In genomic region chr15:5355332-5355731, GRCm38 (mm10) we compare ENCODE assay signal across 21 mouse cellular contexts.
DNase-seq lines count a peak whose midpoint lies in the region; ATAC-seq and TF ChIP-seq lines count a peak whose summit lies in the region.
"Had no signal": no experiment of that assay in that cellular context is flagged by ENCODE, and none has a peak within 500 bp of the region (broad histone marks: within the 10 kb centered on the region; RNA-seq: fewer than 3 reads in every experiment).

No protein-coding gene starts in this region.

- H3K4me1 ChIP-seq in heart, embryonic 12.5 days (replicated peaks) = no peaks in the 10 kb centered on the region
- H3K4me1 ChIP-seq in embryonic fibroblast, embryonic 13.5 days (ENCODE audit: control insufficient read depth, insufficient read depth, low read length) = 0 out of 2 replicates have a peak, but pooled peaks cover 2% of the 10 kb centered on the region
- H3K4me1 ChIP-seq in lung, adult 2 months (ENCODE audit: control insufficient read depth, insufficient read depth, low read length) = no peaks in the 10 kb centered on the region
- no peaks in the 10 kb centered on the region for H3K4me1 ChIP-seq in limb, embryonic 10.5 days
- H3K4me1 ChIP-seq: heart, embryonic 10.5 days; hindbrain, embryonic 12.5 days; hindbrain, embryonic 15.5 days had no signal

- H3K9ac ChIP-seq in heart, embryonic 12.5 days = no peak overlapping the region
- H3K9ac ChIP-seq: forebrain, postnatal 0 days; hindbrain, embryonic 12.5 days; hindbrain, embryonic 15.5 days had no signal

- ATAC-seq in heart, embryonic 12.5 days (ENCODE audit: insufficient number of reproducible peaks, low FRiP score) = no peak
- peak; percentile 43; the same call in 1 of the 2 replicates for ATAC-seq in monocyte, adult 5-6 weeks (replicated peaks; ENCODE audit: insufficient number of reproducible peaks, low FRiP score, low TSS enrichment, poor library complexity, severe bottlenecking)
- ATAC-seq: activated CD4-positive, CD25-positive, alpha-beta regulatory T cell, adult 4 months; forebrain, embryonic 14.5 days; forebrain, postnatal 0 days had no signal

- no peak overlapping the region for H3K4me2 ChIP-seq in heart, embryonic 12.5 days
- H3K4me2 ChIP-seq: hindbrain, embryonic 12.5 days; hindbrain, embryonic 15.5 days had no signal

- TF ChIP-seq CTCF in embryonic fibroblast, embryonic 13.5 days (IDR thresholded peaks at IDR 0.05; ENCODE audit: borderline replicate concordance, insufficient read depth, low read length) = no peak
- TF ChIP-seq CTCF in lung, adult 2 months (IDR thresholded peaks at IDR 0.05; ENCODE audit: insufficient read depth, low read length) = no peak

- no peak overlapping the region for H3K4me3 ChIP-seq in heart, embryonic 12.5 days
- no peak overlapping the region for H3K4me3 ChIP-seq in embryonic fibroblast, embryonic 13.5 days (ENCODE audit: insufficient read depth, low read length)
- no peak overlapping the region for H3K4me3 ChIP-seq in lung, adult 2 months (replicated peaks; ENCODE audit: extremely low read depth, low read depth, low read length)
- H3K4me3 ChIP-seq in limb, embryonic 10.5 days = no peak overlapping the region
- H3K4me3 ChIP-seq: gastrocnemius, adult 2 months; heart, adult 2 months; heart, embryonic 10.5 days; hindbrain, embryonic 12.5 days; hindbrain, embryonic 15.5 days had no signal

- no peaks in the 10 kb centered on the region for H3K36me3 ChIP-seq in heart, embryonic 12.5 days
- H3K36me3 ChIP-seq in limb, embryonic 10.5 days = no peaks in the 10 kb centered on the region
- H3K36me3 ChIP-seq: heart, embryonic 10.5 days; hindbrain, embryonic 12.5 days; hindbrain, embryonic 15.5 days had no signal

- TF ChIP-seq POLR2A in embryonic fibroblast, embryonic 13.5 days (IDR thresholded peaks at IDR 0.05; ENCODE audit: low read depth, low read length) = no peak
- TF ChIP-seq POLR2A in lung, adult 2 months (IDR thresholded peaks at IDR 0.05; ENCODE audit: borderline replicate concordance, extremely low read depth, low read depth, low read length) = no peak

- 84% methylated on average over 6 of the region's 6 CpGs for WGBS in heart, embryonic 12.5 days
- 80% methylated on average over 6 of the region's 6 CpGs for WGBS in lung, adult 2 months
- WGBS in limb, embryonic 10.5 days = 95% methylated on average over 6 of the region's 6 CpGs

- no peaks in the 10 kb centered on the region for H3K9me3 ChIP-seq in heart, embryonic 12.5 days (replicated peaks)
- H3K9me3 ChIP-seq in limb, embryonic 10.5 days (replicated peaks) = no peaks in the 10 kb centered on the region
- H3K9me3 ChIP-seq: heart, embryonic 10.5 days; hindbrain, embryonic 12.5 days; hindbrain, embryonic 15.5 days had no signal

- no peaks in the 10 kb centered on the region for H3K27me3 ChIP-seq in heart, embryonic 12.5 days (replicated peaks)
- no peaks in the 10 kb centered on the region for H3K27me3 ChIP-seq in limb, embryonic 10.5 days (ENCODE audit: low read depth, poor library complexity, severe bottlenecking)
- H3K27me3 ChIP-seq: hindbrain, embryonic 12.5 days; hindbrain, embryonic 15.5 days had no signal

- H3K27ac ChIP-seq in heart, embryonic 12.5 days (ENCODE audit: poor library complexity, severe bottlenecking) = no peak overlapping the region
- peak overlapping the region; percentile 68; the same call in 1 of the 2 replicates for H3K27ac ChIP-seq in embryonic fibroblast, embryonic 13.5 days (ENCODE audit: insufficient read depth, low read length)
- H3K27ac ChIP-seq in limb, embryonic 10.5 days = no peak overlapping the region
- H3K27ac ChIP-seq: gastrocnemius, adult 2 months; heart, adult 2 months; heart, embryonic 10.5 days; hindbrain, embryonic 12.5 days; hindbrain, embryonic 15.5 days had no signal

- DNase-seq in heart, adult 11 months = peak; percentile 50
- no peak for DNase-seq in lung, adult 2 months
- no peak for DNase-seq in limb, embryonic 10.5 days (ENCODE audit: low spot score)
- DNase-seq: adrenal gland, adult 8-10 months; adrenal gland, postnatal 25 days; B cell, adult 2 months; cerebellum, adult 18-20 months; cerebellum, adult 9-10 months; cerebellum, postnatal 14 days; forebrain, postnatal 0 days; gastrocnemius, adult 2 months; gastrocnemius, postnatal 14 days; heart, adult 2 months had no signal
